Mouse (Mus musculus) neural tube, embryonic 13.5 days (tissue): ENCODE results near the gene Fbrsl1. TPM values are rescaled to one million over a fixed set of nuclear protein-coding genes. Genes with fewer than 3 reads are reported as not detected.

Source experiments
- ATAC-seq: fragments of 200-750 bp; cut with Nextera tagmentation; 2 replicates; pipeline ENCODE4 v1.8.0; 2017; ENCODE audit warnings: low read depth, mild to moderate bottlenecking, moderate TSS enrichment, moderate library complexity
- H3K27ac ChIP-seq: fragments of 300-500 bp; sonication (generic); replicated peaks from 2 replicates; pipeline ENCODE4 v1.5.1; 2015; ENCODE audit warnings: moderate library complexity, mild to moderate bottlenecking, inconsistent platforms
- H3K27me3 ChIP-seq: fragments of 300-500 bp; sonication (generic); 2 replicates; pipeline ENCODE4 v1.6.1; 2015; ENCODE audit warnings: mild to moderate bottlenecking, inconsistent platforms
- H3K36me3 ChIP-seq: fragments of 300-500 bp; sonication (generic); 2 replicates; pipeline ENCODE4 v1.6.1; 2015; ENCODE audit warnings: mild to moderate bottlenecking, inconsistent platforms
- H3K4me1 ChIP-seq: fragments of 300-500 bp; sonication (generic); replicated peaks from 2 replicates; pipeline ENCODE4 v1.6.1; 2015; ENCODE audit warnings: inconsistent platforms
- H3K4me2 ChIP-seq: fragments of 300-500 bp; sonication (generic); 2 replicates; pipeline ENCODE4 v1.6.1; 2015; ENCODE audit warnings: inconsistent platforms, mild to moderate bottlenecking, moderate library complexity
- H3K4me3 ChIP-seq: fragments of 300-500 bp; sonication (generic); 2 replicates; pipeline ENCODE4 v1.5.1; 2015; ENCODE audit warnings: mild to moderate bottlenecking, inconsistent platforms
- H3K9ac ChIP-seq: fragments of 300-500 bp; sonication (generic); 2 replicates; pipeline ENCODE4 v1.6.1; 2015; ENCODE audit warnings: moderate library complexity, mild to moderate bottlenecking, inconsistent platforms
- H3K9me3 ChIP-seq: fragments of 300-500 bp; sonication (generic); 2 replicates; pipeline ENCODE4 v1.6.1; 2016; ENCODE audit warnings: inconsistent platforms
- WGBS: fragments of 180-500 bp; shearing (Covaris S2); methylation state at CpG from one replicate; pipeline ENCODE4 v1.1.7; 2015; 5-methylcytosine and 5-hydroxymethylcytosine counted together
- polyA plus RNA-seq: library from polyadenylated mRNA; unstranded; fragments of >200 nt; fragmentation: Nextera tagmentation; extraction: Ambion mirVana; gene quantifications from 2 replicates; pipeline ENCODE4 v1.2.1, GENCODE M21; 2015

The Fbrsl1 gene
- 25.5 and 29.0 TPM in 2 replicates for polyA plus RNA-seq

DNA sequence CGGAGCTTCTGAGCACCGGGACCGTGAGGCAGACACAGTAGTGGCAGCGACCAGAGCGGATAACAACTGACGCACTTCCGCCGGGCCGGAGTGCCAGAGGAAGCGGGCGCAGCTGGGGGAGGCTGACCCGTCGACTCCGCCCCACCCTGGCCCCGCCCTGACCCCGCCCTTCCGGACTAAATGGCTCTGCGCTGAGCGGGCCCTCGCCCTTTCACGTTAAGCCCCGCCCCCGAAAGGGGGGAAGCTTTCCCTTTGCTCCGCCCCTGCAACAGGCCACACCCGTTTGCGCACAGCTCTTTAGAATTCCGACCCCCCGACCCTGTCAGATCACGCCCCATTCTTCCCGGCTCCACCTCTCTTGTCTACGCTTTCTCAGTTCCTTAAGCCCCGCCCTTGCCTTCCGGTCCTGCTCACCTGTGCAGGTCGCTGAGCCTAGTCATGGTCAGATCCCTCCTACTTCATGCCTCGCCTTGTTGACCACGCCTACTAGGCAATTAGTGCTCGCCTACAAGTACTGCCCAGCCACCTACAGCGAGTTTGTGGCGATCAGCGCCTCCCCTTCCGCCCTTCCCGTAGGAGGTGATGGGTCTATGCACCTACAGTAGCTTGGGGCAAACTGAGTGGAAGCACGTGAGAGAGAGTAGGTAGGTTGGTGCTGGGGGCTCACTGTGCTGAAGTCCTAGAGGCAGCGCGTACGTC, at the start of gene Fbrsl1:
Gene Fbrsl1 (minus strand): TSS at position 68 of the 699 bp plus-strand sequence.
- under 1% methylated on average over 41 of the region's 46 CpGs for WGBS
- Histone ChIP-seq H3K9ac (peak within 1 kb of the TSS; percentile 94), H3K4me1 (peaks cover 28% of the 10 kb centered on the region), H3K4me3 (peak within 1 kb of the TSS; percentile 94), H3K4me2 (peak within 1 kb of the TSS; percentile 99), H3K27me3 (no peaks in the 10 kb centered on the region), H3K36me3 (no peaks in the 10 kb centered on the region), H3K9me3 (no peaks in the 10 kb centered on the region), H3K27ac (peak within 1 kb of the TSS; percentile 73)
- ATAC-seq = peak; percentile 96

GRCm38 (mm10) chr5:110498071-110498470, 49.8 kb upstream of the Fbrsl1 start:
- no peaks in the 10 kb centered on the region for H3K36me3 ChIP-seq
- H3K9ac ChIP-seq = no peak overlapping the region
- no peaks in the 10 kb centered on the region; the same call in 1 of the 2 replicates for H3K27me3 ChIP-seq
- H3K27ac ChIP-seq = no peak overlapping the region
- peaks cover 34% of the 10 kb centered on the region for H3K4me1 ChIP-seq
- no peak overlapping the region for H3K4me2 ChIP-seq
- no peak for ATAC-seq
- no peak overlapping the region for H3K4me3 ChIP-seq
- 15% methylated on average over 10 of the region's 10 CpGs for WGBS
- no peaks in the 10 kb centered on the region for H3K9me3 ChIP-seq

DNA sequence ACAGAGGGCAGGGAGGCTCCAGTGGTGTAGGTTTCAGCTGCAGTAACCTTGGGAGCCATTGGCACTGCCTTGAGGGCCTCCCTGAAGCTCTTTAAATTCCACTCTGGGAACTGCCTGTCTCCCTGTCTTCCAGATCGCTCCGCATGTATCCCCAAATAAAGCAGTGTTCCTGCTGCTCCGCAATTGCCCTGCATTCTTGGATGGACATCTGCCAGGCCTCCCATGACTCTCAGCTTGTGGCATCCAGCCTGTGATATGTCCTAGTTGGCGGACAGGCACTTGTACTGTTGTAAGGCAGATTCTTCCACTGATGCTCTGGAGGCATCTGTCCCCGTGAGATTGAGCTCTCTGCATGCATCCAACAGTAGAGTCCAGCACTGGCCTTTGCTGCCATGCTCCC, 49.3 kb upstream of the Fbrsl1 start:
- 69% methylated on average over 5 of the region's 5 CpGs for WGBS
- Histone ChIP-seq H3K9ac (no peak overlapping the region), H3K36me3 (no peaks in the 10 kb centered on the region), H3K4me3 (no peak overlapping the region), H3K27ac (no peak overlapping the region), H3K4me2 (no peak overlapping the region), H3K27me3 (no peaks in the 10 kb centered on the region; the same call in 1 of the 2 replicates), H3K4me1 (peaks cover 34% of the 10 kb centered on the region), H3K9me3 (no peaks in the 10 kb centered on the region)
- ATAC-seq = no peak

DNA sequence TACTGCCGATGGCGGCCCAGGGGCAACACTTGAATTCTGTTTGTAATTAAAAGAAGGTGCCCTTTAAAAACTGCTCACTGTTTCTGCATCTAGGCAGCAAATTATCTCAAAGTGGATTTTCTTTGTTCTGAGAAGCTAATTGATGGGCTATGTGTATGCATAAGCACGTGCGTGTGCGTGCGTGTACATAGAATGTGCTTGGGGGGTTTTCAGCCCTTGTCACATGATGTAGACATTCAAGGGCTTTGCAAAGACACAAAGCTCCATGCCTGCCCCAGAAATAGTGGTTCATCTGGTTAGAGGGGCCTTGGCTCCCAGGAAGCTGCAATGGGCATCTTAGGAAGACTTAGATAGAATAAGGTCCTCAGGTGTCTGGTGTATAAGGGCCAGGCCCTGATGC, 46.7 kb upstream of the Fbrsl1 start:
- no peak for ATAC-seq
- H3K36me3 ChIP-seq = no peaks in the 10 kb centered on the region
- peak overlapping the region; percentile 46 for H3K27ac ChIP-seq
- 76% methylated on average over 6 of the region's 6 CpGs for WGBS
- H3K9ac ChIP-seq = peak overlapping the region; percentile 60; the same call in 1 of the 2 replicates
- H3K9me3 ChIP-seq = no peaks in the 10 kb centered on the region
- peaks cover 34% of the 10 kb centered on the region for H3K4me1 ChIP-seq
- no peak overlapping the region for H3K4me3 ChIP-seq
- H3K4me2 ChIP-seq = no peak overlapping the region
- H3K27me3 ChIP-seq = no peaks in the 10 kb centered on the region; the same call in 1 of the 2 replicates

GRCm38 (mm10) chr5:110494396-110494795, 46.1 kb upstream of the Fbrsl1 start:
- Histone ChIP-seq H3K9ac (peak overlapping the region; percentile 60), H3K9me3 (no peaks in the 10 kb centered on the region), H3K4me2 (peak overlapping the region; percentile 28; the same call in 1 of the 2 replicates), H3K27me3 (no peaks in the 10 kb centered on the region; the same call in 1 of the 2 replicates), H3K4me1 (peaks cover 34% of the 10 kb centered on the region), H3K4me3 (no peak overlapping the region), H3K36me3 (no peaks in the 10 kb centered on the region), H3K27ac (peak overlapping the region; percentile 46)
- ATAC-seq = peak; percentile 25; the same call in 1 of the 2 replicates
- WGBS = 49% methylated on average over 4 of the region's 4 CpGs

DNA sequence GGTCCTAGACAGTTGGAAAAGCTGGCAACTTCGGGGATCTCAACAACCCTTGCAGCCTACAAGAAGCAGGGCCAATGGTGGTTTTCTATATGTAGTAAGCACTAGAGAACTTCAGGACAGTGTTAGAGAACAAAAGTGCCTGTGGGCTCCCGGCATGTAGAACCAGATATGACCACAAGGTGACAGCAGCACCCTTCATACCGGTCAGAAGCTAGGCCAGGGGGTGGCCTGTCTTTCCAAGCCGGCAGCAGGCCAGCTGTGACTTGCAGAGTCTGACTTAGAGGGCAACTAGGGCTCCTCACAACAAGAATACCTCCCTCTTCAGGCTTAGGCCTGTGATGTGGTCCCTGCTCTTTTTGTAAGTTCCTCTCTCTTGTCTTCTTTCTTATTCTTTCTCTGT, 45.5 kb upstream of the Fbrsl1 start:
- no peak overlapping the region for H3K27ac ChIP-seq
- no peaks in the 10 kb centered on the region; the same call in 1 of the 2 replicates for H3K27me3 ChIP-seq
- ATAC-seq = peak; percentile 88
- WGBS = 5% methylated on average over 4 of the region's 4 CpGs
- peak overlapping the region; percentile 60 for H3K9ac ChIP-seq
- no peaks in the 10 kb centered on the region for H3K9me3 ChIP-seq
- H3K4me3 ChIP-seq = no peak overlapping the region
- H3K4me2 ChIP-seq = peak overlapping the region; percentile 28; the same call in 1 of the 2 replicates
- peaks cover 29% of the 10 kb centered on the region for H3K4me1 ChIP-seq
- no peaks in the 10 kb centered on the region for H3K36me3 ChIP-seq

GRCm38 (mm10) chr5:110489639-110490038, 41.3 kb upstream of the Fbrsl1 start:
- Histone ChIP-seq H3K4me2 (no peak overlapping the region), H3K27ac (no peak overlapping the region), H3K9me3 (no peaks in the 10 kb centered on the region), H3K4me1 (peaks cover 32% of the 10 kb centered on the region), H3K4me3 (no peak overlapping the region), H3K9ac (no peak overlapping the region), H3K36me3 (no peaks in the 10 kb centered on the region), H3K27me3 (peaks cover 5% of the 10 kb centered on the region; the same call in 1 of the 2 replicates)
- WGBS = 69% methylated on average over 4 of the region's 4 CpGs
- ATAC-seq = no peak

GRCm38 (mm10) chr5:110487943-110488342, 39.6 kb upstream of the Fbrsl1 start:
- Histone ChIP-seq H3K36me3 (no peaks in the 10 kb centered on the region), H3K9me3 (no peaks in the 10 kb centered on the region), H3K27ac (no peak overlapping the region), H3K9ac (no peak overlapping the region), H3K4me3 (no peak overlapping the region), H3K4me2 (no peak overlapping the region), H3K4me1 (peaks cover 23% of the 10 kb centered on the region), H3K27me3 (peaks cover 5% of the 10 kb centered on the region; the same call in 1 of the 2 replicates)
- ATAC-seq = no peak
- WGBS = 61% methylated on average over 1 of the region's 1 CpGs

DNA sequence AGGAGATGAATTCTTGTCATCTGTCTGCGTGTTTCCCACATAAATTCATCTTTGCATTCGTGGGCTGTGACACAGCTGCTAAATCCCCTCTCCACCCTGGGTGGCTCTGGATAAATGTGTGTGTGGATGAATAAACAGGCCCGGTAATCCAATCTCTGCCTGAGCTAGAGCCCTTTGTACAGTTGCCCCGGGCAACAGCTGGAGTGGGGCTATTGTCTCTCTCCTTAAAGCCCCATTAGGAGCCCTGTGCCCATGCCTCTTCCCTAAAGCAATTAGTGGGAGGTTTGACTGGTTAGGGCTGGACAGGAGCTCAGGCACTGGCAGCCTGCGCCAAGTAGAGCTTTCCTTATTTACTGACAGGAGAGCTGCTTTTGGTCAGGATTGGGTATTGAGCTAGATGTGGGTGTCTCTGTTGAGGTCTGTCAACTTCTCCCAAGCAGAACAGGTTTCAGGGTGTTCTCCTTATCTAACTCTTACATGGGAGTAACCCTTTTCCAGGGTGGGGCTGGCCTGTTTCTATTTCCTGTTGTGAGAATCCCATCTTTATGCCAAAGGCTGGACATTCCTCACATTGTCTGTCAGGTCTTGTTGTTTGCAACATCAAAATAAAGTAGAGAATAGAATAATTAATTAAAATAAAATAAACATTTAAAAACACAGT, 38.5 kb upstream of the Fbrsl1 start:
- Histone ChIP-seq H3K4me2 (no peak overlapping the region), H3K27me3 (peaks cover 9% of the 10 kb centered on the region), H3K36me3 (no peaks in the 10 kb centered on the region), H3K27ac (peak overlapping the region; percentile 64), H3K4me3 (no peak overlapping the region), H3K9me3 (no peaks in the 10 kb centered on the region), H3K4me1 (peaks cover 23% of the 10 kb centered on the region), H3K9ac (peak overlapping the region; percentile 41; the same call in 1 of the 2 replicates)
- WGBS = 12% methylated on average over 5 of the region's 5 CpGs
- peak; percentile 83 for ATAC-seq

GRCm38 (mm10) chr5:110484711-110485110, 36.4 kb upstream of the Fbrsl1 start:
- no peak for ATAC-seq
- Histone ChIP-seq H3K4me3 (no peak overlapping the region), H3K4me2 (no peak overlapping the region), H3K36me3 (no peaks in the 10 kb centered on the region), H3K9ac (no peak overlapping the region), H3K27ac (no peak overlapping the region), H3K27me3 (peaks cover 24% of the 10 kb centered on the region), H3K4me1 (peaks cover 27% of the 10 kb centered on the region), H3K9me3 (no peaks in the 10 kb centered on the region)
- WGBS = 88% methylated on average over 3 of the region's 3 CpGs

DNA sequence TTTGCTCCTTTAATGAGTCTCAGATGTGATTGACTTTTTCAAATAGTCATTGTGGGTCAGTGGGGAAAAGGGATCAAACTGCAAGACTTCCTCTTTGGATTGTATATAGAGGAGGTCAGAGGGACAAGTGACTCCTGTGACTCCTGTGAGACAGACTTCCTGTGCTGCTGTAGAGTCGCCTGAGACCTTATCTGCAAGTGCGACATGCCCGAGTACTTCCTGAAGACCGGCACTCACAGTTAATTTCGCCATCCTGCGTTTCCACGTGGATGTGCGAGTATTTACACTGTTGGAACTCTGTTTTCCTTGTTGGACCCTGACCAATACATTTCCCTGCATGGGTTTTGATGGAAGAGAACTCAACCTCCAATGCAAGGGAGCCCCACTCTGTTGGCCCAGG, 30.9 kb upstream of the Fbrsl1 start:
- no peak overlapping the region for H3K4me2 ChIP-seq
- no peak overlapping the region for H3K4me3 ChIP-seq
- peaks cover 23% of the 10 kb centered on the region for H3K27me3 ChIP-seq
- 84% methylated on average over 8 of the region's 8 CpGs for WGBS
- H3K27ac ChIP-seq = no peak overlapping the region
- peaks cover 4% of the 10 kb centered on the region; the same call in 1 of the 2 replicates for H3K4me1 ChIP-seq
- H3K9me3 ChIP-seq = no peaks in the 10 kb centered on the region
- no peaks in the 10 kb centered on the region for H3K36me3 ChIP-seq
- no peak overlapping the region for H3K9ac ChIP-seq
- ATAC-seq = no peak

DNA sequence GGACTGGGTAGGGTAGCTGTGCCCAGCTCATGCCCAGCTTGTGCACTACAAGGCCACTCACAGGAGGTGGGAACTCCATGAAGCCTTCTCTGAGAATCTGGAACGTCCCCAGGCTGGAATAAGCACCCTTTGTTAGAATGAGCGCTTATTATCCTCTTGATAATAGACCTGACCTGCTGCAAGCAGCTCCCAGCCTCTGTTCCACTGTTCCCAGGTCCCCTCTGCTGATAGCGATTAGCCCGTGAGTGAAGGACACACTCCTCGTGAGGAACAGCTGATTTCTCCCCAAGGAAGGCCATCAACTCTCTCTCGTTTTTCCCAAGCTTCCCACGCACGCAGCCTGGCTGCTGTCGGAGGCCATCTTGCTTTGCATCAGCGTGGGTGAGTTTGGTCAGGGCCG, 25.9 kb upstream of the Fbrsl1 start:
- no peaks in the 10 kb centered on the region for H3K9me3 ChIP-seq
- H3K4me2 ChIP-seq = no peak overlapping the region
- H3K4me3 ChIP-seq = no peak overlapping the region
- no peak overlapping the region for H3K9ac ChIP-seq
- no peak overlapping the region for H3K27ac ChIP-seq
- ATAC-seq = no peak
- no peaks in the 10 kb centered on the region for H3K36me3 ChIP-seq
- peaks cover 2% of the 10 kb centered on the region; the same call in 1 of the 2 replicates for H3K27me3 ChIP-seq
- H3K4me1 ChIP-seq = peaks cover 15% of the 10 kb centered on the region
- 70% methylated on average over 11 of the region's 11 CpGs for WGBS
